Mouse (Mus musculus): ENCODE measurements around the gene 1190002N15Rik. TPM values are rescaled to one million over a fixed set of nuclear protein-coding genes. Genes with fewer than 3 reads are reported as not detected.

Gene 1190002N15Rik
- total and polyA plus RNA-seq, 3 experiments, result 4.7 to 8.8 TPM; not detected in 1

GRCm38 (mm10) chr9:94556776-94557514 lies 19.1 kb upstream of the 1190002N15Rik start (continued):
- no peak for TF ChIP-seq MXI1 (IDR thresholded peaks at IDR 0.05; ENCODE audit: low read depth, low read length)
- peak; percentile 75; the same call in 1 of the 2 replicates for TF ChIP-seq GATA1 (IDR thresholded peaks at IDR 0.05; ENCODE audit: low read depth, low read length)
- 0 out of 2 replicates have a peak, but pooled peaks have one; percentile 48 for TF ChIP-seq RCOR1 (IDR thresholded peaks at IDR 0.05; ENCODE audit: low read depth, low read length)
- TF ChIP-seq TAL1 (IDR thresholded peaks at IDR 0.05; ENCODE audit: low read length), result peak; percentile 69
- no peak for TF ChIP-seq MYC (IDR thresholded peaks at IDR 0.05; ENCODE audit: low read depth, low read length)
- 0 out of 2 replicates have a peak, but pooled peaks have one; percentile 15 for TF ChIP-seq TBP (IDR thresholded peaks at IDR 0.05; ENCODE audit: low read depth, low read length)

- DNase-seq (ENCODE audit: low read depth, low spot score), result peak; percentile 85
- no peak overlapping the region for H3K9ac ChIP-seq (ENCODE audit: control insufficient read depth, low read depth, low read length, poor library complexity, severe bottlenecking)
- H3K9me3 ChIP-seq (replicated peaks; ENCODE audit: insufficient read depth, low read length), result no peaks in the 10 kb centered on the region
- no peaks in the 10 kb centered on the region for H3K79me2 ChIP-seq (ENCODE audit: control insufficient read depth, insufficient read depth, low read length, poor library complexity)
- no peak overlapping the region for H3K4me3 ChIP-seq (ENCODE audit: control insufficient read depth in 1 of 2, insufficient read depth in 1 of 2, low read depth in 2 of 2, low read length in 2 of 2)
- H3K27me3 ChIP-seq (ENCODE audit: control insufficient read depth in 1 of 2, insufficient read depth in 2 of 2, low read length in 2 of 2), result no peaks in the 10 kb centered on the region
- H3K27ac ChIP-seq (ENCODE audit: control insufficient read depth, low read depth, low read length), result peak overlapping the region; percentile 77
- H3K36me3 ChIP-seq (ENCODE audit: control insufficient read depth in 1 of 2, insufficient read depth in 2 of 2, low read length in 2 of 2), result peaks cover 0 to 31% of the 10 kb centered on the region in 2 experiments; a peak in 2 of 4 replicates
- TF ChIP-seq MAFK (IDR thresholded peaks at IDR 0.05; ENCODE audit: borderline replicate concordance, low read depth, low read length), result no peak; the same call in 1 of the 2 replicates
- TF ChIP-seq ELF1 (IDR thresholded peaks at IDR 0.05; ENCODE audit: low read depth, low read length), result peak; percentile 50; the same call in 1 of the 2 replicates
- no peak; the same call in 1 of the 2 replicates for TF ChIP-seq SMC3 (IDR thresholded peaks at IDR 0.05; ENCODE audit: low read depth, low read length)
- no peak for TF ChIP-seq UBTF (IDR thresholded peaks at IDR 0.05; ENCODE audit: borderline replicate concordance, insufficient read depth, low read depth, low read length)
- TF ChIP-seq GATA1 (IDR thresholded peaks at IDR 0.05; ENCODE audit: low read depth, low read length), result peak; percentile 81
- no peak; the same call in 1 of the 2 replicates for TF ChIP-seq KAT2A (conservative IDR thresholded peaks at IDR 0.05; ENCODE audit: low read depth, low read length)
- TF ChIP-seq HCFC1 (IDR thresholded peaks at IDR 0.05; ENCODE audit: low read depth, low read length), result peak; percentile 45; the same call in 1 of the 2 replicates
- peak; percentile 92 for TF ChIP-seq TCF12 (IDR thresholded peaks at IDR 0.05; ENCODE audit: low read depth, low read length)
- TF ChIP-seq TBP (IDR thresholded peaks at IDR 0.05; ENCODE audit: low read depth, low read length), result 0 out of 2 replicates have a peak, but pooled peaks have one; percentile 30
- no peak for TF ChIP-seq SIN3A (IDR thresholded peaks at IDR 0.05; ENCODE audit: low read length)
- TF ChIP-seq POLR2AphosphoS5 (IDR thresholded peaks at IDR 0.05; ENCODE audit: borderline replicate concordance, low read depth, low read length), result no peak
- peak; percentile 32; the same call in 1 of the 2 replicates for TF ChIP-seq MEF2A (IDR thresholded peaks at IDR 0.05; ENCODE audit: extremely low read depth, insufficient replicate concordance, low read depth, low read length, poor library complexity, severe bottlenecking)
- TF ChIP-seq RCOR1 (IDR thresholded peaks at IDR 0.05; ENCODE audit: low read depth, low read length), result peak; percentile 66
- peak; percentile 80 for TF ChIP-seq ETS1 (IDR thresholded peaks at IDR 0.05; ENCODE audit: low read depth, low read length)
- 0 out of 2 replicates have a peak, but pooled peaks have one; percentile 45 for TF ChIP-seq MXI1 (IDR thresholded peaks at IDR 0.05; ENCODE audit: low read depth, low read length)
- peak; percentile 75 to 82 for TF ChIP-seq EP300 (IDR thresholded peaks at IDR 0.05; ENCODE audit: low read depth in 1 of 2, low read length in 2 of 2)
- no peak for TF ChIP-seq USF2 (IDR thresholded peaks at IDR 0.05; ENCODE audit: borderline replicate concordance in 1 of 2, insufficient read depth in 1 of 2, low read depth in 1 of 2, low read length in 2 of 2)
- TF ChIP-seq TAL1 (IDR thresholded peaks at IDR 0.05; ENCODE audit: low read length), result no peak; the same call in 1 of the 2 replicates
- H3K4me1 ChIP-seq (ENCODE audit: control insufficient read depth in 1 of 2, insufficient read depth in 2 of 2, low read length in 2 of 2), result peaks cover 18 to 33% of the 10 kb centered on the region in 2 experiments
Observed at GRCm38 (mm10) chr9:94556249-94556648, 18.4 kb upstream of the 1190002N15Rik start.

Measured in MEL (cell line).